Mouse (Mus musculus): ENCODE measurements around the gene Gm21885. TPM values are rescaled to one million over a fixed set of nuclear protein-coding genes. Genes with fewer than 3 reads are reported as not detected.

Gene Gm21885
- polyA plus RNA-seq, 1 experiment = not detected

Other genes with a start within 250 kb of the Gm21885 start
- gene Tob1, start 70.4 kb upstream of the Gm21885 start, polyA plus RNA-seq (2012; rRNA removed) = 44.4 and 45.5 TPM in 2 replicates
- gene Wfikkn2, start 35.9 kb upstream of the Gm21885 start, polyA plus RNA-seq (2012; rRNA removed) = 1.2 and 1.3 TPM in 2 replicates
- gene Luc7l3, start 40.1 kb downstream of the Gm21885 start, polyA plus RNA-seq (2012; rRNA removed) = 181 and 209 TPM in 2 replicates
- gene Ankrd40, start 46.1 kb downstream of the Gm21885 start, polyA plus RNA-seq (2012; rRNA removed) = 138 and 164 TPM in 2 replicates
- 1.9 and 2.5 TPM in 2 replicates for gene Abcc3, start 111.1 kb downstream of the Gm21885 start, polyA plus RNA-seq (2012; rRNA removed)
- gene Cacna1g, start 192.3 kb downstream of the Gm21885 start, polyA plus RNA-seq (2012; rRNA removed) = 188 and 191 TPM in 2 replicates
- 0.24 and 0.34 TPM in 2 replicates for gene Spata20, start 204.3 kb downstream of the Gm21885 start, polyA plus RNA-seq (2012; rRNA removed)
- 0.60 and 1.2 TPM in 2 replicates for gene Epn3, start 218.1 kb downstream of the Gm21885 start, polyA plus RNA-seq (2012; rRNA removed)
- 1.9 and 2.0 TPM in 2 replicates for gene Mycbpap, start 239.9 kb downstream of the Gm21885 start, polyA plus RNA-seq (2012; rRNA removed)